Mouse (Mus musculus) intestine, embryonic 14.5 days (tissue): ENCODE results near the gene Trim80. TPM values are rescaled to one million over a fixed set of nuclear protein-coding genes. Genes with fewer than 3 reads are reported as not detected.

Experiments used
- ATAC-seq: fragments of 200-750 bp; cut with Nextera tagmentation; replicated peaks from 2 replicates; pipeline ENCODE4 v1.8.0; 2017; ENCODE audit warnings: low read depth, moderate number of reproducible peaks, moderate TSS enrichment, moderate library complexity; ENCODE audit not compliant: low FRiP score, low TSS enrichment
- DNase-seq: peaks from one replicate; pipeline ENCODE4 v3.0.0-alpha.2; 2018; ENCODE audit warnings: low spot score
- H3K27ac ChIP-seq: fragments of 300-500 bp; sonication (generic); 2 replicates; pipeline ENCODE4 v1.5.1; 2014; ENCODE audit warnings: low read depth, mild to moderate bottlenecking, control low read depth
- H3K27me3 ChIP-seq: fragments of 300-500 bp; sonication (generic); replicated peaks from 2 replicates; pipeline ENCODE4 v1.6.1; 2014; ENCODE audit warnings: low read length, control low read depth; ENCODE audit not compliant: control insufficient read depth, insufficient read depth
- H3K36me3 ChIP-seq: fragments of 300-500 bp; sonication (generic); 2 replicates; pipeline ENCODE4 v1.6.1; 2014; ENCODE audit warnings: low read length, control low read depth; ENCODE audit not compliant: control insufficient read depth, insufficient read depth
- H3K4me1 ChIP-seq: fragments of 300-500 bp; sonication (generic); replicated peaks from 2 replicates; pipeline ENCODE4 v1.6.1; 2014; ENCODE audit warnings: low read length, control low read depth, mixed read lengths; ENCODE audit not compliant: control insufficient read depth, insufficient read depth
- H3K4me2 ChIP-seq: fragments of 300-500 bp; sonication (generic); 2 replicates; pipeline ENCODE4 v1.6.1; 2014; ENCODE audit warnings: low read length
- H3K4me3 ChIP-seq: fragments of 300-500 bp; sonication (generic); 2 replicates; pipeline ENCODE4 v1.5.1; 2014; ENCODE audit warnings: low read depth, low read length, control low read depth, mixed read lengths
- H3K9ac ChIP-seq: fragments of 300-500 bp; sonication (generic); 2 replicates; pipeline ENCODE4 v1.6.1; 2014; ENCODE audit warnings: mild to moderate bottlenecking, low read length
- H3K9me3 ChIP-seq: fragments of 300-500 bp; sonication (generic); 2 replicates; pipeline ENCODE4 v1.6.1; 2016; ENCODE audit warnings: low read length, control low read depth; ENCODE audit not compliant: control insufficient read depth
- WGBS: fragments of 180-500 bp; shearing (Covaris S2); extraction: QIAGEN DNeasy Blood & Tissue Kit; methylation state at CpG from one replicate; pipeline ENCODE4 v1.1.7; 2014; 5-methylcytosine and 5-hydroxymethylcytosine counted together
- polyA plus RNA-seq: library from polyadenylated mRNA; unstranded; fragments of >200 nt; fragmentation: Nextera tagmentation; extraction: Ambion mirVana; gene quantifications from 2 replicates; pipeline ENCODE4 v1.2.1, GENCODE M21; 2014

The Trim80 gene
- polyA plus RNA-seq, 1 experiment from 2014 or later, result 0.12 TPM

GRCm38 (mm10) chr11:115406858-115407401 is 33.4 kb upstream of the Trim80 start:
- WGBS, result 93% methylated on average over 17 of the region's 17 CpGs
- H3K36me3 ChIP-seq, result peaks cover 53% of the 10 kb centered on the region

GRCm38 (mm10) chr11:115408266-115408920 is 32.0 kb upstream of the Trim80 start:
- 72% methylated on average over 6 of the region's 6 CpGs for WGBS
- Histone ChIP-seq H3K27ac (no peak overlapping the region), H3K9me3 (no peaks in the 10 kb centered on the region)

More at GRCm38 (mm10) chr11:115406858-115407401, 33.4 kb upstream of the Trim80 start:
- no peaks in the 10 kb centered on the region for H3K9me3 ChIP-seq
- H3K27me3 ChIP-seq, result no peaks in the 10 kb centered on the region
- ATAC-seq (no peak), DNase-seq (no peak)
- H3K27ac ChIP-seq, result no peak overlapping the region
- H3K4me2 ChIP-seq, result no peak overlapping the region
- H3K4me3 ChIP-seq, result no peak overlapping the region
- no peak overlapping the region for H3K9ac ChIP-seq
- H3K4me1 ChIP-seq, result peaks cover 23% of the 10 kb centered on the region

GRCm38 (mm10) chr11:115409556-115409955 is 30.8 kb upstream of the Trim80 start:
- Histone ChIP-seq H3K4me1 (peaks cover 20% of the 10 kb centered on the region), H3K27me3 (no peaks in the 10 kb centered on the region), H3K27ac (no peak overlapping the region), H3K4me3 (no peak overlapping the region), H3K36me3 (peaks cover 53% of the 10 kb centered on the region), H3K4me2 (no peak overlapping the region), H3K9me3 (no peaks in the 10 kb centered on the region), H3K9ac (no peak overlapping the region)
- ATAC-seq (no peak), DNase-seq (no peak)
- 79% methylated on average over 7 of the region's 7 CpGs for WGBS

More at GRCm38 (mm10) chr11:115408266-115408920, 32.0 kb upstream of the Trim80 start:
- Histone ChIP-seq H3K9ac (no peak overlapping the region), H3K27me3 (no peaks in the 10 kb centered on the region), H3K4me1 (peaks cover 20% of the 10 kb centered on the region), H3K4me3 (no peak overlapping the region), H3K4me2 (no peak overlapping the region), H3K36me3 (peaks cover 53% of the 10 kb centered on the region)
- DNase-seq, result no peak
- no peak for ATAC-seq

GRCm38 (mm10) chr11:115419531-115420237 is 20.7 kb upstream of the Trim80 start, which contains the start of the genes Atp5h and Kctd2:
Gene Atp5h, minus strand, starts transcription at chr11:115419962.
Gene Kctd2, plus strand, starts transcription at chr11:115420128.
- under 1% methylated on average over 52 of the region's 56 CpGs for WGBS
- Histone ChIP-seq H3K27ac (peak within 1 kb of the TSS; percentile 74), H3K9ac (peak within 1 kb of the TSS; percentile 88), H3K36me3 (peaks cover 42% of the 10 kb centered on the region), H3K9me3 (no peaks in the 10 kb centered on the region), H3K27me3 (no peaks in the 10 kb centered on the region), H3K4me1 (peaks cover 19% of the 10 kb centered on the region), H3K4me2 (peak within 1 kb of the TSS; percentile 84), H3K4me3 (peak within 1 kb of the TSS; percentile 78)
- ATAC-seq (peak; percentile 97), DNase-seq (peak; percentile 87)

- H3K4me3 ChIP-seq, result peak overlapping the region; percentile 78
- H3K9ac ChIP-seq, result peak overlapping the region; percentile 88
- no peaks in the 10 kb centered on the region for H3K27me3 ChIP-seq
- ATAC-seq (peak; percentile 76), DNase-seq (peak; percentile 79)
- H3K4me1 ChIP-seq, result peaks cover 19% of the 10 kb centered on the region
- peaks cover 42% of the 10 kb centered on the region for H3K36me3 ChIP-seq
- peak overlapping the region; percentile 74 for H3K27ac ChIP-seq
- H3K9me3 ChIP-seq, result no peaks in the 10 kb centered on the region
- 2% methylated on average over 38 of the region's 45 CpGs for WGBS
- H3K4me2 ChIP-seq, result peak overlapping the region; percentile 69
Measured at GRCm38 (mm10) chr11:115420336-115421190, 19.8 kb upstream of the Trim80 start.

GRCm38 (mm10) chr11:115421328-115421727 is 19.0 kb upstream of the Trim80 start:
- H3K9ac ChIP-seq, result peak overlapping the region; percentile 88; the same call in 1 of the 2 replicates
- H3K4me2 ChIP-seq, result peak overlapping the region; percentile 69
- peaks cover 19% of the 10 kb centered on the region for H3K4me1 ChIP-seq
- DNase-seq (no peak), ATAC-seq (no peak)
- WGBS, result 41% methylated on average over 1 of the region's 1 CpGs
- H3K9me3 ChIP-seq, result no peaks in the 10 kb centered on the region
- H3K4me3 ChIP-seq, result peak overlapping the region; percentile 78
- peaks cover 42% of the 10 kb centered on the region for H3K36me3 ChIP-seq
- no peak overlapping the region for H3K27ac ChIP-seq
- H3K27me3 ChIP-seq, result no peaks in the 10 kb centered on the region

- Histone ChIP-seq H3K4me1 (peaks cover 19% of the 10 kb centered on the region), H3K36me3 (peaks cover 42% of the 10 kb centered on the region), H3K27me3 (no peaks in the 10 kb centered on the region), H3K4me3 (no peak overlapping the region), H3K9ac (no peak overlapping the region), H3K4me2 (no peak overlapping the region), H3K27ac (no peak overlapping the region), H3K9me3 (no peaks in the 10 kb centered on the region)
- DNase-seq, result no peak
- ATAC-seq, result no peak
- WGBS, result 90% methylated on average over 16 of the region's 16 CpGs
Measured at GRCm38 (mm10) chr11:115421972-115422371, 18.4 kb upstream of the Trim80 start.

- Histone ChIP-seq H3K9ac (no peak overlapping the region), H3K4me1 (peaks cover 19% of the 10 kb centered on the region), H3K27ac (no peak overlapping the region), H3K4me3 (no peak overlapping the region), H3K9me3 (no peaks in the 10 kb centered on the region), H3K27me3 (no peaks in the 10 kb centered on the region), H3K4me2 (no peak overlapping the region), H3K36me3 (peaks cover 37% of the 10 kb centered on the region)
- ATAC-seq, result no peak
- no peak for DNase-seq
- 78% methylated on average over 3 of the region's 3 CpGs for WGBS
Measured at GRCm38 (mm10) chr11:115423091-115423490, 17.3 kb upstream of the Trim80 start.
